Mouse (Mus musculus) heart, postnatal 36 days (tissue): ENCODE measurements around the gene Hadha. TPM values are rescaled to one million over a fixed set of nuclear protein-coding genes. Genes with fewer than 3 reads are reported as not detected.

Experiments used
- DNase-seq, 2 experiments: peaks; one replicate each; pipeline ENCODE4 v3.0.0; 2021 to 2022
- intact Hi-C: fragments of 180-260 bp; cut with DNase I; formaldehyde crosslinking; loops from one replicate; pipeline ENCODE4 v1.15.1; 2025
- total RNA-seq, 2 experiments: library from RNA; stranded (reverse); gene quantifications; 2 replicates each; pipeline ENCODE4 v1.2.3; 2021

The Hadha gene
- total RNA-seq, 2 experiments from 2014 or later = 1,332 to 1,358 TPM

- intact Hi-C loops = no loop called here
- no peak for DNase-seq
These were observed 432 bp upstream of the Hadha start for GRCm38 (mm10) chr5:30155395-30155792.

GRCm38 (mm10) chr5:30154013-30154412, 949 bp downstream of the Hadha start:
- no peak for DNase-seq
- intact Hi-C loops = loop anchor here (5.0 kb wide), 1 partner anchor 78 kb away; the partner anchor contains the start of gene Selenoi

GRCm38 (mm10) chr5:30153222-30153621, 1.7 kb downstream of the Hadha start:
- no peak for DNase-seq
- intact Hi-C loops = loop anchor here (5.0 kb wide), 1 partner anchor 79 kb away; the partner anchor contains the start of gene Selenoi

GRCm38 (mm10) chr5:30152413-30152812, 2.5 kb downstream of the Hadha start:
- no peak for DNase-seq

GRCm38 (mm10) chr5:30152007-30152406, 3.0 kb downstream of the Hadha start:
- DNase-seq = no peak
- intact Hi-C loops = loop anchor here (5.0 kb wide), 1 partner anchor 80 kb away; the partner anchor contains the start of gene Selenoi

More at GRCm38 (mm10) chr5:30152413-30152812, 2.5 kb downstream of the Hadha start:
- intact Hi-C loops = loop anchor here (5.0 kb wide), 1 partner anchor 80 kb away; the partner anchor contains the start of gene Selenoi

- intact Hi-C loops = no loop called here
- no peak for DNase-seq
These were observed 6.6 kb downstream of the Hadha start for GRCm38 (mm10) chr5:30148133-30148920.

- intact Hi-C loops = no loop called here
- DNase-seq = no peak
These were observed 8.4 kb downstream of the Hadha start for GRCm38 (mm10) chr5:30146526-30146925.

GRCm38 (mm10) chr5:30138193-30138592, 16.8 kb downstream of the Hadha start:
- intact Hi-C loops = no loop called here
- no peak for DNase-seq

- DNase-seq = no peak
- intact Hi-C loops = no loop called here
These were observed 17.7 kb downstream of the Hadha start for GRCm38 (mm10) chr5:30137271-30137670.

- intact Hi-C loops = no loop called here
- DNase-seq = no peak
These were observed 19.2 kb downstream of the Hadha start for GRCm38 (mm10) chr5:30135711-30136231.

- no peak for DNase-seq
These were observed 22.8 kb downstream of the Hadha start for GRCm38 (mm10) chr5:30132173-30132572.

GRCm38 (mm10) chr5:30131246-30131645, 23.7 kb downstream of the Hadha start:
- DNase-seq = no peak
- intact Hi-C loops = no loop called here

More at GRCm38 (mm10) chr5:30132173-30132572, 22.8 kb downstream of the Hadha start:
- intact Hi-C loops = no loop called here

- intact Hi-C loops = loop anchor here (5.0 kb wide), 1 partner anchor 49 kb away; no protein-coding TSS in a partner anchor
These were observed 26.3 kb downstream of the Hadha start for GRCm38 (mm10) chr5:30128680-30129079.

GRCm38 (mm10) chr5:30127921-30128597, 26.9 kb downstream of the Hadha start:
- no peak for DNase-seq
- intact Hi-C loops = loop anchor here (5.0 kb wide), 1 partner anchor 49 kb away; no protein-coding TSS in a partner anchor

More at GRCm38 (mm10) chr5:30128680-30129079, 26.3 kb downstream of the Hadha start:
- no peak for DNase-seq

- no peak for DNase-seq
- intact Hi-C loops = loop anchor here (5.0 kb wide), 1 partner anchor 51 kb away; no protein-coding TSS in a partner anchor
These were observed 28.2 kb downstream of the Hadha start for GRCm38 (mm10) chr5:30126756-30127155.

- no peak for DNase-seq
- intact Hi-C loops = loop anchor here (5.0 kb wide), 1 partner anchor 52 kb away; no protein-coding TSS in a partner anchor
These were observed 29.4 kb downstream of the Hadha start for GRCm38 (mm10) chr5:30125587-30125986.

- DNase-seq = no peak
- intact Hi-C loops = no loop called here
These were observed 32.5 kb downstream of the Hadha start for GRCm38 (mm10) chr5:30122481-30122880.

- no peak for DNase-seq
- intact Hi-C loops = no loop called here
These were observed 34.9 kb downstream of the Hadha start for GRCm38 (mm10) chr5:30120106-30120505.

- no peak for DNase-seq
- intact Hi-C loops = no loop called here
These were observed 35.8 kb downstream of the Hadha start for GRCm38 (mm10) chr5:30119163-30119562.

- intact Hi-C loops = no loop called here
These were observed 36.9 kb downstream of the Hadha start for GRCm38 (mm10) chr5:30118018-30118417.

GRCm38 (mm10) chr5:30115718-30116117, 39.2 kb downstream of the Hadha start:
- DNase-seq = no peak
- intact Hi-C loops = no loop called here

More at GRCm38 (mm10) chr5:30118018-30118417, 36.9 kb downstream of the Hadha start:
- DNase-seq = no peak
